8 mouse cellular contexts compared by ENCODE assay signal in genomic region chr13:41000926-41001639, GRCm38 (mm10). TPM values are rescaled to one million over a fixed set of nuclear protein-coding genes. Genes with fewer than 3 reads are reported as not detected.
A peak's percentile ranks its signal among the peaks of the same experiment; 100 is the strongest.
DNase-seq lines count a peak whose midpoint lies in the region; ATAC-seq lines count a peak whose summit lies in the region.

TSS of gene Pak1ip1 (plus strand) at chr13:41001023.

- H3K27ac ChIP-seq in forebrain, embryonic 11.5 days (ENCODE audit: low read depth, low read length): peak within 1 kb of the TSS; percentile 96
- peak within 1 kb of the TSS; percentile 95 for H3K27ac ChIP-seq in heart, embryonic 16.5 days (ENCODE audit: low read length)
- peak within 1 kb of the TSS; percentile 95 for H3K27ac ChIP-seq in liver, embryonic 15.5 days (replicated peaks)
- H3K27ac ChIP-seq in neural tube, embryonic 12.5 days: peak within 1 kb of the TSS; percentile 91

- H3K27me3 ChIP-seq in forebrain, embryonic 11.5 days (ENCODE audit: control insufficient read depth, insufficient read depth, low read length): no peaks in the 10 kb centered on the region
- H3K27me3 ChIP-seq in heart, embryonic 16.5 days (ENCODE audit: control insufficient read depth, insufficient read depth, low read length): no peaks in the 10 kb centered on the region
- H3K27me3 ChIP-seq in liver, embryonic 15.5 days: no peaks in the 10 kb centered on the region
- no peaks in the 10 kb centered on the region for H3K27me3 ChIP-seq in neural tube, embryonic 12.5 days (replicated peaks)

- H3K9me3 ChIP-seq in forebrain, embryonic 11.5 days (ENCODE audit: control insufficient read depth, low read length): no peaks in the 10 kb centered on the region
- H3K9me3 ChIP-seq in heart, embryonic 16.5 days (replicated peaks; ENCODE audit: control insufficient read depth, low read length): no peaks in the 10 kb centered on the region
- no peaks in the 10 kb centered on the region for H3K9me3 ChIP-seq in liver, embryonic 15.5 days (replicated peaks)
- no peaks in the 10 kb centered on the region for H3K9me3 ChIP-seq in neural tube, embryonic 12.5 days

- ATAC-seq in forebrain, embryonic 11.5 days (replicated peaks; ENCODE audit: low FRiP score): peak; percentile 96
- ATAC-seq in heart, embryonic 16.5 days (replicated peaks; ENCODE audit: extremely low read depth, insufficient read depth, low FRiP score): peak; percentile 95
- peak; percentile 84 for ATAC-seq in liver, embryonic 15.5 days (ENCODE audit: insufficient read depth)
- ATAC-seq in neural tube, embryonic 12.5 days (ENCODE audit: low FRiP score, low read depth): peak; percentile 96

- peaks cover 6% of the 10 kb centered on the region for H3K4me1 ChIP-seq in forebrain, embryonic 11.5 days (replicated peaks; ENCODE audit: control insufficient read depth, insufficient read depth, low read length)
- H3K4me1 ChIP-seq in heart, embryonic 16.5 days (ENCODE audit: control insufficient read depth, insufficient read depth, low read length): peaks cover 11% of the 10 kb centered on the region
- H3K4me1 ChIP-seq in liver, embryonic 15.5 days (replicated peaks): peaks cover 37% of the 10 kb centered on the region
- H3K4me1 ChIP-seq in neural tube, embryonic 12.5 days: peaks cover 13% of the 10 kb centered on the region

- no peaks in the 10 kb centered on the region; the same call in 1 of the 2 replicates for H3K36me3 ChIP-seq in forebrain, embryonic 11.5 days (ENCODE audit: control insufficient read depth, insufficient read depth, low read length)
- H3K36me3 ChIP-seq in heart, embryonic 16.5 days (ENCODE audit: control insufficient read depth, insufficient read depth): peaks cover 11% of the 10 kb centered on the region
- H3K36me3 ChIP-seq in liver, embryonic 15.5 days (replicated peaks): peaks cover 27% of the 10 kb centered on the region
- peaks cover 15% of the 10 kb centered on the region for H3K36me3 ChIP-seq in neural tube, embryonic 12.5 days

- H3K4me2 ChIP-seq in forebrain, embryonic 11.5 days (ENCODE audit: low read depth, low read length, severe bottlenecking): peak within 1 kb of the TSS; percentile 84
- H3K4me2 ChIP-seq in heart, embryonic 16.5 days (ENCODE audit: low read depth, low read length): peak within 1 kb of the TSS; percentile 80
- peak within 1 kb of the TSS; percentile 90 for H3K4me2 ChIP-seq in liver, embryonic 15.5 days
- peak within 1 kb of the TSS; percentile 85 for H3K4me2 ChIP-seq in neural tube, embryonic 12.5 days (replicated peaks)

- peak within 1 kb of the TSS; percentile 93 for H3K4me3 ChIP-seq in forebrain, embryonic 11.5 days (ENCODE audit: low read depth, low read length)
- H3K4me3 ChIP-seq in heart, embryonic 16.5 days (ENCODE audit: low read length): peak within 1 kb of the TSS; percentile 100
- H3K4me3 ChIP-seq in liver, embryonic 15.5 days (replicated peaks): peak within 1 kb of the TSS; percentile 100
- H3K4me3 ChIP-seq in neural tube, embryonic 12.5 days: peak within 1 kb of the TSS; percentile 89

- H3K9ac ChIP-seq in forebrain, embryonic 11.5 days (ENCODE audit: low read length): peak within 1 kb of the TSS; percentile 81
- H3K9ac ChIP-seq in heart, embryonic 16.5 days (ENCODE audit: low read length): peak within 1 kb of the TSS; percentile 94
- peak within 1 kb of the TSS; percentile 84 for H3K9ac ChIP-seq in liver, embryonic 15.5 days
- peak within 1 kb of the TSS; percentile 78 for H3K9ac ChIP-seq in neural tube, embryonic 12.5 days

- WGBS in forebrain, embryonic 11.5 days: under 1% methylated on average over 58 of the region's 58 CpGs
- WGBS in heart, embryonic 16.5 days: under 1% methylated on average over 58 of the region's 58 CpGs
- whole genome bisulfite sequencing in liver, embryonic 15.5 days (ENCODE audit: insufficient replicate concordance): under 1% methylated on average over 58 of the region's 58 CpGs
- under 1% methylated on average over 58 of the region's 58 CpGs for WGBS in neural tube, embryonic 12.5 days

- peak; percentile 87 to 92 for DNase-seq in CD8-positive naive resting alpha-beta T cell, adult 2 months (ENCODE audit: low read depth in 2 of 2, low spot score in 2 of 2)
- DNase-seq in c-Kit-positive CD71-negative TER-119-negative erythroid progenitor cells, embryonic 14.5 days (ENCODE audit: low read depth): peak; percentile 93
- DNase-seq in forebrain, embryonic 11.5 days (ENCODE audit: low spot score): peak; percentile 94
- peak; percentile 93 to 96 for DNase-seq in kidney, postnatal 36 days
- peak; percentile 94 for DNase-seq in telencephalon, adult 2 months (ENCODE audit: low read depth, low spot score)

RNA-seq across cellular contexts. Expression of gene Pak1ip1, which starts in this region (rescaled TPM):
- polyA plus RNA-seq in forebrain, embryonic 11.5 days (2014; fragmentation: Nextera tagmentation; extraction: Ambion mirVana): 88.4 and 92.0 TPM in 2 replicates
- polyA plus RNA-seq in heart, embryonic 16.5 days (2015; fragmentation: Nextera tagmentation; extraction: Ambion mirVana): 52.0 and 53.4 TPM in 2 replicates
- 53.5 and 56.0 TPM in 2 replicates for polyA plus RNA-seq in liver, embryonic 15.5 days (2015; fragmentation: Nextera tagmentation; extraction: Ambion mirVana)
- polyA plus RNA-seq in neural tube, embryonic 12.5 days (2016; fragmentation: Nextera tagmentation; extraction: Ambion mirVana): 71.9 and 75.2 TPM in 2 replicates

Comparison
In these comparisons a context has a peak if more than half of its experiments do, and no peak if none do; other contexts are left out.
1. Peak in every context shown above with its lines: DNase-seq, ATAC-seq, H3K4me3 ChIP-seq and H3K27ac ChIP-seq.